Mouse (Mus musculus): Measurements from ENCODE around the gene Xrcc3. TPM values are rescaled to one million over a fixed set of nuclear protein-coding genes. Genes with fewer than 3 reads are reported as not detected.

Xrcc3 gene
- polyA plus RNA-seq, 1 experiment from 2014 or later, result 20.9 TPM

GRCm38 (mm10) chr12:111756082-111756697 is 57.5 kb downstream of the Xrcc3 start:
- no peaks in the 10 kb centered on the region for H3K27me3 ChIP-seq (replicated peaks; ENCODE audit: control insufficient read depth, insufficient read depth, low read length)
- WGBS, result 47% methylated on average over 4 of the region's 4 CpGs
- H3K9ac ChIP-seq (ENCODE audit: low read depth, low read length), result no peak overlapping the region

GRCm38 (mm10) chr12:111755231-111755630 is 58.4 kb downstream of the Xrcc3 start:
- H3K36me3 ChIP-seq (ENCODE audit: control insufficient read depth, insufficient read depth, low read length), result no peaks in the 10 kb centered on the region
- peaks cover 18% of the 10 kb centered on the region for H3K4me1 ChIP-seq (replicated peaks; ENCODE audit: control insufficient read depth, insufficient read depth, low read length)
- no peak overlapping the region for H3K4me2 ChIP-seq
- H3K27me3 ChIP-seq (replicated peaks; ENCODE audit: control insufficient read depth, insufficient read depth, low read length), result no peaks in the 10 kb centered on the region
- no peak overlapping the region for H3K9ac ChIP-seq (ENCODE audit: low read depth, low read length)
- 36% methylated on average over 2 of the region's 2 CpGs for WGBS
- no peak for DNase-seq (ENCODE audit: low spot score)
- no peak for ATAC-seq (replicated peaks; ENCODE audit: low FRiP score)
- no peak overlapping the region for H3K4me3 ChIP-seq (ENCODE audit: low read depth, low read length)
- no peak overlapping the region for H3K27ac ChIP-seq (ENCODE audit: low read depth, low read length)
- no peaks in the 10 kb centered on the region for H3K9me3 ChIP-seq (ENCODE audit: control insufficient read depth, low read length)

More at GRCm38 (mm10) chr12:111756082-111756697, 57.5 kb downstream of the Xrcc3 start:
- Histone ChIP-seq H3K36me3 (ENCODE audit: control insufficient read depth, insufficient read depth, low read length) (no peaks in the 10 kb centered on the region; the same call in 1 of the 2 replicates), H3K4me1 (replicated peaks; ENCODE audit: control insufficient read depth, insufficient read depth, low read length) (peaks cover 25% of the 10 kb centered on the region), H3K4me3 (ENCODE audit: low read depth, low read length) (no peak overlapping the region), H3K4me2 (no peak overlapping the region), H3K9me3 (ENCODE audit: control insufficient read depth, low read length) (no peaks in the 10 kb centered on the region), H3K27ac (ENCODE audit: low read depth, low read length) (no peak overlapping the region)
- ATAC-seq (replicated peaks; ENCODE audit: low FRiP score) (no peak), DNase-seq (ENCODE audit: low spot score) (no peak)

- ATAC-seq (replicated peaks; ENCODE audit: low FRiP score) (no peak), DNase-seq (ENCODE audit: low spot score) (no peak)
- Histone ChIP-seq H3K4me1 (replicated peaks; ENCODE audit: control insufficient read depth, insufficient read depth, low read length) (peaks cover 14% of the 10 kb centered on the region), H3K4me3 (ENCODE audit: low read depth, low read length) (no peak overlapping the region), H3K36me3 (ENCODE audit: control insufficient read depth, insufficient read depth, low read length) (no peaks in the 10 kb centered on the region), H3K9ac (ENCODE audit: low read depth, low read length) (no peak overlapping the region), H3K27ac (ENCODE audit: low read depth, low read length) (no peak overlapping the region), H3K9me3 (ENCODE audit: control insufficient read depth, low read length) (no peaks in the 10 kb centered on the region), H3K27me3 (replicated peaks; ENCODE audit: control insufficient read depth, insufficient read depth, low read length) (no peaks in the 10 kb centered on the region), H3K4me2 (no peak overlapping the region)
Measured at GRCm38 (mm10) chr12:111754710-111755109, 59.0 kb downstream of the Xrcc3 start.

DNA sequence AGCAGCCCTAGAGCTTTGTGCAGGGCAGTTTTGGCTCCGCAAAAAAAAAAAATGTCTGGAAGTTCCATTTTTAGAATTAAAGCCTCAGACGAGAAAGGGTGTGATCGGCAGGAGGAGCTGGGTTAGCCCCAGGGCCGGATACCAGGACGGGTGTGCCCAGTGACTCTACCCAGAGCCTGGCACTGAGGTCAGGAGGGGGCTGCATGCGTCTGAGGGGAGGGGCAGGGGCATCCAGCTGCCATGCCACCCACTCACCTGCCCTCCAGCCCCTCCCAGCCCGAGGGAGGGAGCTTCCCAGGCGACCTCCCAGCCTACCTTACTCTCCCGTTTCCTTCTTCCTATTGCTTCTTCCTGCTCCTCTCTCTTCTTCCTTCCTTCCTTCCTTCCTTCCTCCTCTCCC is 60.3 kb downstream of the Xrcc3 start:
- H3K4me3 ChIP-seq (ENCODE audit: low read depth, low read length), result no peak overlapping the region
- no peak overlapping the region for H3K9ac ChIP-seq (ENCODE audit: low read depth, low read length)
- no peak overlapping the region for H3K4me2 ChIP-seq
- ATAC-seq (replicated peaks; ENCODE audit: low FRiP score) (no peak), DNase-seq (ENCODE audit: low spot score) (no peak)
- 78% methylated on average over 9 of the region's 9 CpGs for WGBS
- H3K27ac ChIP-seq (ENCODE audit: low read depth, low read length), result no peak overlapping the region
- H3K27me3 ChIP-seq (replicated peaks; ENCODE audit: control insufficient read depth, insufficient read depth, low read length), result no peaks in the 10 kb centered on the region
- H3K9me3 ChIP-seq (ENCODE audit: control insufficient read depth, low read length), result no peaks in the 10 kb centered on the region
- H3K36me3 ChIP-seq (ENCODE audit: control insufficient read depth, insufficient read depth, low read length), result no peaks in the 10 kb centered on the region
- H3K4me1 ChIP-seq (replicated peaks; ENCODE audit: control insufficient read depth, insufficient read depth, low read length), result peaks cover 11% of the 10 kb centered on the region; the same call in 1 of the 2 replicates

Other genes with a start within 250 kb of the Xrcc3 start
- gene Mark3, start 239.3 kb downstream of the Xrcc3 start, polyA plus RNA-seq (2014; fragmentation: Nextera tagmentation; extraction: Ambion mirVana), result 36.9 and 38.6 TPM in 2 replicates
- 91.3 and 94.1 TPM in 2 replicates for gene Ckb, start 141.5 kb downstream of the Xrcc3 start, polyA plus RNA-seq (2014; fragmentation: Nextera tagmentation; extraction: Ambion mirVana)
- 16.8 and 21.0 TPM in 2 replicates for gene Trmt61a, start 135.8 kb downstream of the Xrcc3 start, polyA plus RNA-seq (2014; fragmentation: Nextera tagmentation; extraction: Ambion mirVana)
- gene Bag5, start 100.6 kb downstream of the Xrcc3 start, polyA plus RNA-seq (2014; fragmentation: Nextera tagmentation; extraction: Ambion mirVana), result 41.0 and 44.7 TPM in 2 replicates
- gene Apopt1, start 100.6 kb downstream of the Xrcc3 start, polyA plus RNA-seq (2014; fragmentation: Nextera tagmentation; extraction: Ambion mirVana), result 60.3 and 67.7 TPM in 2 replicates
- gene Klc1, start 55.0 kb downstream of the Xrcc3 start, polyA plus RNA-seq (2014; fragmentation: Nextera tagmentation; extraction: Ambion mirVana), result 56.8 and 59.3 TPM in 2 replicates
- 95.5 and 95.6 TPM in 2 replicates for gene Zfyve21, start 297 bp upstream of the Xrcc3 start, polyA plus RNA-seq (2014; fragmentation: Nextera tagmentation; extraction: Ambion mirVana)
- gene Ppp1r13b, start 94.2 kb upstream of the Xrcc3 start, polyA plus RNA-seq (2014; fragmentation: Nextera tagmentation; extraction: Ambion mirVana), result 10.8 TPM in 2 replicates
- gene Atp5mpl, start 153.1 kb upstream of the Xrcc3 start, polyA plus RNA-seq (2014; fragmentation: Nextera tagmentation; extraction: Ambion mirVana), result 702 and 735 TPM in 2 replicates
- 0.06 and 0.40 TPM in 2 replicates for gene Tdrd9, start 157.7 kb upstream of the Xrcc3 start, polyA plus RNA-seq (2014; fragmentation: Nextera tagmentation; extraction: Ambion mirVana)
- gene Rd3l, start 167.4 kb upstream of the Xrcc3 start, polyA plus RNA-seq (2014; fragmentation: Nextera tagmentation; extraction: Ambion mirVana), result not detected in 2 replicates

Measured in liver, embryonic 11.5 days (tissue).